Mouse (Mus musculus): ENCODE data around the gene Dhx34.

Gene Dhx34

GRCm38 (mm10) chr7:16208781-16209665 lies 12.8 kb downstream of the Dhx34 start:
- DNase-seq = no peak

GRCm38 (mm10) chr7:16207496-16207895 lies 14.3 kb downstream of the Dhx34 start:
- no peak for DNase-seq

- no peak for DNase-seq
Observed at GRCm38 (mm10) chr7:16207076-16207475, 14.8 kb downstream of the Dhx34 start.

- DNase-seq = no peak
Observed at GRCm38 (mm10) chr7:16204791-16205190, 17.0 kb downstream of the Dhx34 start.

- DNase-seq = no peak
Observed at GRCm38 (mm10) chr7:16203505-16203903, 18.3 kb downstream of the Dhx34 start.

GRCm38 (mm10) chr7:16202756-16203504 lies 18.9 kb downstream of the Dhx34 start:
- no peak for DNase-seq

- DNase-seq = no peak
Observed at GRCm38 (mm10) chr7:16201136-16201535, 20.7 kb downstream of the Dhx34 start.

GRCm38 (mm10) chr7:16198540-16198939 lies 23.3 kb downstream of the Dhx34 start:
- no peak for DNase-seq

GRCm38 (mm10) chr7:16197166-16197565 lies 24.7 kb downstream of the Dhx34 start:
- DNase-seq = no peak

- DNase-seq = no peak
Observed at GRCm38 (mm10) chr7:16196616-16197015, 25.2 kb downstream of the Dhx34 start.

- no peak for DNase-seq
Observed at GRCm38 (mm10) chr7:16193702-16194101, 28.1 kb downstream of the Dhx34 start.

GRCm38 (mm10) chr7:16192315-16192714 lies 29.5 kb downstream of the Dhx34 start:
- DNase-seq = peak; percentile 63

GRCm38 (mm10) chr7:16187494-16187893 lies 34.3 kb downstream of the Dhx34 start:
- no peak for DNase-seq

- DNase-seq = no peak
Observed at GRCm38 (mm10) chr7:16183663-16184062, 38.2 kb downstream of the Dhx34 start.

- no peak for DNase-seq
Observed at GRCm38 (mm10) chr7:16178114-16178513, 43.7 kb downstream of the Dhx34 start.

- peak; percentile 33 for DNase-seq
Observed at GRCm38 (mm10) chr7:16175542-16175931, 46.3 kb downstream of the Dhx34 start.

GRCm38 (mm10) chr7:16174597-16175541 lies 47.0 kb downstream of the Dhx34 start, which contains the start of gene Meis3:
Meis3 (plus strand) TSS chr7:16175090.
- DNase-seq = peak; percentile 68

GRCm38 (mm10) chr7:16173146-16173545 lies 48.7 kb downstream of the Dhx34 start:
- DNase-seq = no peak

- peak; percentile 49 for DNase-seq
Observed at GRCm38 (mm10) chr7:16172586-16173140, 49.2 kb downstream of the Dhx34 start.

GRCm38 (mm10) chr7:16172141-16172581 lies 49.7 kb downstream of the Dhx34 start:
- DNase-seq = peak; percentile 78

GRCm38 (mm10) chr7:16162036-16162435 lies 59.8 kb downstream of the Dhx34 start:
- DNase-seq = peak; percentile 51

- DNase-seq = no peak
Observed at GRCm38 (mm10) chr7:16161302-16161701, 60.5 kb downstream of the Dhx34 start.
